In the genomic region with DNA sequence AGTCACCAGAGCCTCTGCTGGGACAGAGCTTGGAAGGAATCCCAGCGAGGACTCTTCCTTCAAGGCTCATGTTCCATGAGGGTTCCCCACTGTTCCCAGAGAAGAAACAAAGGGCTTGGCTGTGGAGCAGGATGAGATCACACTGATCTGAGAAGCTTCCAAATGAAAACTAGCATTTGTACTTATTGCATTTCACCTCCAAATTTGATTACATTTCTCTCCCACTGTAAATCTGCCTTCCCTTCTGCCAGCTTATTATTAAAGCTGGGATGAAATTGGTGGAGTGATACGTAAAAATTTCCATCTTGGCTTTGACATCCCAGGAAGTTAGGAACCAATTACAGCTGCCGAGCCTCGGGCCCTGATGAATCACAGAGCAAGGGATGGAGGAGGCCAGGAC, we compare ENCODE assay signal across 22 mouse cellular contexts.
DNase-seq lines count a peak whose midpoint lies in the region; ATAC-seq lines count a peak whose summit lies in the region.
"Had no signal": no experiment of that assay in that cellular context is flagged by ENCODE, and none has a peak within 500 bp of the region (broad histone marks: within the 10 kb centered on the region; RNA-seq: fewer than 3 reads in every experiment).

No protein-coding gene starts in this region.

- WGBS in intestine, embryonic 15.5 days: 76% methylated on average over 4 of the region's 4 CpGs

- peaks cover 65% of the 10 kb centered on the region for H3K4me1 ChIP-seq in megakaryocyte, embryonic 14.5 days
- H3K4me1 ChIP-seq in intestine, embryonic 15.5 days (replicated peaks): no peaks in the 10 kb centered on the region
- H3K4me1 ChIP-seq: embryonic facial prominence, embryonic 15.5 days; forebrain, embryonic 10.5 days; heart, embryonic 13.5 days; hindbrain, embryonic 12.5 days had no signal

- H3K27me3 ChIP-seq in megakaryocyte, embryonic 14.5 days (replicated peaks): no peaks in the 10 kb centered on the region
- H3K27me3 ChIP-seq in intestine, embryonic 15.5 days (replicated peaks): no peaks in the 10 kb centered on the region
- H3K27me3 ChIP-seq: embryonic facial prominence, embryonic 15.5 days; heart, embryonic 13.5 days; hindbrain, embryonic 12.5 days; Patski had no signal

- ATAC-seq in megakaryocyte, adult 5-6 weeks (ENCODE audit: poor library complexity, severe bottlenecking): no peak
- no peak for ATAC-seq in intestine, embryonic 15.5 days
- ATAC-seq: activated CD4-positive, CD25-positive, alpha-beta regulatory T cell, adult 4 months; forebrain, embryonic 14.5 days; Patski had no signal

- no peak overlapping the region for H3K4me2 ChIP-seq in intestine, embryonic 15.5 days (replicated peaks)
- H3K4me2 ChIP-seq: embryonic facial prominence, embryonic 15.5 days; heart, embryonic 13.5 days; hindbrain, embryonic 12.5 days had no signal

- no peak overlapping the region for H3K27ac ChIP-seq in intestine, embryonic 15.5 days
- H3K27ac ChIP-seq: embryonic facial prominence, embryonic 15.5 days; forebrain, embryonic 10.5 days; gastrocnemius, adult 2 months; heart, embryonic 13.5 days; hindbrain, embryonic 12.5 days had no signal

- peak overlapping the region; percentile 77 for H3K4me3 ChIP-seq in megakaryocyte, embryonic 14.5 days (replicated peaks)
- no peak overlapping the region for H3K4me3 ChIP-seq in intestine, embryonic 15.5 days (replicated peaks)
- H3K4me3 ChIP-seq: embryonic facial prominence, embryonic 15.5 days; erythroblast, embryonic 14.5 days; forebrain, embryonic 10.5 days; gastrocnemius, adult 2 months; heart, embryonic 13.5 days; hindbrain, embryonic 12.5 days had no signal

- DNase-seq in layer of hippocampus, adult 8-10 months (ENCODE audit: low spot score in 2 of 2): peak; percentile 32 to 38
- DNase-seq in layer of hippocampus, postnatal 36 days: peak; percentile 32 to 42
- no peak for DNase-seq in lung, adult 18-20 months
- no peak for DNase-seq in thymus, postnatal 4 days
- DNase-seq: adrenal gland, postnatal 14 days; cerebellum, adult 18-20 months; cerebellum, adult 9-11 months; cerebellum, postnatal 36 days; gastrocnemius, adult 2 months; gastrocnemius, postnatal 25 days; heart, postnatal 4 days had no signal

- H3K36me3 ChIP-seq in megakaryocyte, embryonic 14.5 days (replicated peaks; ENCODE audit: low read length): peaks cover 38% of the 10 kb centered on the region
- H3K36me3 ChIP-seq in intestine, embryonic 15.5 days: no peaks in the 10 kb centered on the region
- H3K36me3 ChIP-seq: embryonic facial prominence, embryonic 15.5 days; forebrain, embryonic 10.5 days; heart, embryonic 13.5 days; hindbrain, embryonic 12.5 days had no signal

- 0 out of 2 replicates have a peak, but pooled peaks cover 3% of the 10 kb centered on the region for H3K9me3 ChIP-seq in megakaryocyte, embryonic 14.5 days
- no peaks in the 10 kb centered on the region for H3K9me3 ChIP-seq in intestine, embryonic 15.5 days
- H3K9me3 ChIP-seq: embryonic facial prominence, embryonic 15.5 days; forebrain, embryonic 10.5 days; heart, embryonic 13.5 days; hindbrain, embryonic 12.5 days had no signal

- H3K9ac ChIP-seq in intestine, embryonic 15.5 days: no peak overlapping the region
- H3K9ac ChIP-seq: embryonic facial prominence, embryonic 15.5 days; heart, embryonic 13.5 days; hindbrain, embryonic 12.5 days had no signal

Comparison
In these comparisons a context has a peak if more than half of its experiments do, and no peak if none do; other contexts are left out.
1. DNase-seq: peak in layer of hippocampus, adult 8-10 months (2 of 2) and layer of hippocampus, postnatal 36 days (2 of 2); none in lung, adult 18-20 months (0 of 2) and thymus, postnatal 4 days (single experiment).